Mouse (Mus musculus) hindbrain, postnatal 0 days (tissue): ENCODE data around the gene 4930451I11Rik. TPM values are rescaled to one million over a fixed set of nuclear protein-coding genes. Genes with fewer than 3 reads are reported as not detected.
A peak's percentile ranks its signal among the peaks of the same experiment; 100 is the strongest.

Experiments
- ATAC-seq: fragments of 200-750 bp; cut with Nextera tagmentation; 2 replicates; pipeline ENCODE4 v1.8.0; 2017; ENCODE audit warnings: mild to moderate bottlenecking, moderate TSS enrichment, moderate library complexity
- DNase-seq: peaks from one replicate; pipeline ENCODE4 v3.0.0-alpha.2; 2015; ENCODE audit warnings: low spot score
- H3K27ac ChIP-seq: fragments of 300-500 bp; sonication (generic); 2 replicates; pipeline ENCODE4 v1.5.1; 2014; ENCODE audit warnings: mild to moderate bottlenecking
- H3K27me3 ChIP-seq: fragments of 300-500 bp; sonication (generic); 2 replicates; pipeline ENCODE4 v1.6.1; 2014; ENCODE audit warnings: low read length, mixed read lengths; ENCODE audit not compliant: insufficient read depth
- H3K36me3 ChIP-seq: fragments of 300-500 bp; sonication (generic); 2 replicates; pipeline ENCODE4 v1.6.1; 2014; ENCODE audit warnings: low read length, mixed read lengths; ENCODE audit not compliant: insufficient read depth
- H3K4me1 ChIP-seq: fragments of 300-500 bp; sonication (generic); 2 replicates; pipeline ENCODE4 v1.6.1; 2014; ENCODE audit warnings: antibody characterized with exemption, low read length, mixed read lengths; ENCODE audit not compliant: insufficient read depth
- H3K4me2 ChIP-seq: fragments of 300-500 bp; sonication (generic); 2 replicates; pipeline ENCODE4 v1.6.1; 2014; ENCODE audit warnings: low read depth, mild to moderate bottlenecking, low read length, moderate library complexity, mixed read lengths
- H3K4me3 ChIP-seq: fragments of 300-500 bp; sonication (generic); 2 replicates; pipeline ENCODE4 v1.5.1; 2014; ENCODE audit warnings: low read length
- H3K9ac ChIP-seq: fragments of 300-500 bp; sonication (generic); replicated peaks from 2 replicates; pipeline ENCODE4 v1.6.1; 2014; ENCODE audit warnings: mild to moderate bottlenecking, low read length, moderate library complexity, mixed read lengths
- H3K9me3 ChIP-seq: fragments of 300-500 bp; sonication (generic); 2 replicates; pipeline ENCODE4 v1.6.1; 2016; ENCODE audit warnings: low read length, mixed read lengths
- CTCF ChIP-seq: IDR thresholded peaks from 2 replicates; pipeline ENCODE4 v1.5.1; 2016; ENCODE audit warnings: antibody characterized with exemption, control low read depth, low read depth
- WGBS: fragments of 180-500 bp; shearing (Covaris S2); extraction: QIAGEN DNeasy Blood & Tissue Kit; methylation state at CpG from one replicate; pipeline ENCODE4 v1.1.7; 2014; 5-methylcytosine and 5-hydroxymethylcytosine counted together
- polyA plus RNA-seq: library from polyadenylated mRNA; unstranded; fragments of >200 nt; fragmentation: Nextera tagmentation; extraction: Ambion mirVana; gene quantifications from 2 replicates; pipeline ENCODE4 v1.2.1, GENCODE M21; 2015
- total RNA-seq: library from RNA; depleted of rRNA; stranded (reverse); fragments of >200 nt; gene quantifications from 2 replicates; pipeline ENCODE4 v1.2.3, GENCODE M21; 2014

4930451I11Rik gene
- total and polyA plus RNA-seq, 2 experiments from 2014 or later: 0.54 TPM; not detected in 1

DNA sequence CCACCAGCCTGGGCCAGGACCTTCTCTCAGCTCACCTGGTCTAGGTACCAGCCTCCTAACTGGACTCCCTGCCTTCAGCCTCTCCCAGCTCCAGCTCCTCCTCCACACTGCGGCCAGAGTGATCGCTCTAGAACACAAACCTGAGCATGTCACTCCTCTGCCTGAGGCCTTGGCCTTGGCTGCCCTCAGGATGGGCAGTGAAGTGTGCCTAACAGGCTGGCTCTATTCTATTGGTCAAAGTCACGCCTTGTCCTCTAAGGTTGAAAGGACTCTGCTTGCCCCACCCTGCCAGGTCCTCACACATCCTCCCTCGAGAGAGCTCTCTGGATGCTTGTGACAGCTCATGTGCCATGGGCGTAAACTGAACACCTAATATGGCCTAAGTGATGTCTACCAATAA is 22.0 kb upstream of the 4930451I11Rik start:
- Histone ChIP-seq H3K4me3 (no peak overlapping the region), H3K4me1 (peaks cover 8% of the 10 kb centered on the region; the same call in 1 of the 2 replicates), H3K27me3 (no peaks in the 10 kb centered on the region), H3K36me3 (peaks cover 38% of the 10 kb centered on the region), H3K27ac (no peak overlapping the region), H3K9me3 (no peaks in the 10 kb centered on the region), H3K4me2 (no peak overlapping the region), H3K9ac (no peak overlapping the region)
- 81% methylated on average over 5 of the region's 5 CpGs for WGBS
- ATAC-seq (no peak), DNase-seq (no peak)
- TF ChIP-seq CTCF: no peak

DNA sequence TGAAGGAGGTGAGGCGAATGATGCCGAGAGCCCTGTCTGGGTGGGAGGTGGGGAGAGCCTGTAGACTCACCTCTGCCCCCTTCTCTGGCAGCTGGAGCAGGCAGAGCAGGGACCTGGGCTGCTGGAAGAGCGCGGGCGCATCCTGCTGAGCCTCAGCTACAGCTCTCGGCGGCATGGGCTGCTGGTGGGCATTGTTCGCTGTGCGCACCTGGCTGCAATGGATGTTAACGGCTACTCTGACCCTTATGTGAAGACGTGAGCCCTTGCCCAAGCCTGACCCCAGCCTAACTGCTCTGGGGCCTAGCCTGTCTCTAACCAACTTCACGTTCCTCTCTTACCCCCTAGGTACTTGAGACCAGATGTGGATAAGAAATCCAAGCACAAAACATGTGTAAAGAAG is 19.8 kb upstream of the 4930451I11Rik start:
- TF ChIP-seq CTCF: no peak
- peaks cover 13% of the 10 kb centered on the region; the same call in 1 of the 2 replicates for H3K4me1 ChIP-seq
- H3K9me3 ChIP-seq: no peaks in the 10 kb centered on the region
- no peak for DNase-seq
- no peak overlapping the region for H3K4me3 ChIP-seq
- ATAC-seq: no peak
- H3K4me2 ChIP-seq: no peak overlapping the region
- WGBS: 41% methylated on average over 12 of the region's 12 CpGs
- no peak overlapping the region for H3K9ac ChIP-seq
- no peaks in the 10 kb centered on the region for H3K27me3 ChIP-seq
- no peak overlapping the region for H3K27ac ChIP-seq
- H3K36me3 ChIP-seq: peaks cover 24% of the 10 kb centered on the region

DNA sequence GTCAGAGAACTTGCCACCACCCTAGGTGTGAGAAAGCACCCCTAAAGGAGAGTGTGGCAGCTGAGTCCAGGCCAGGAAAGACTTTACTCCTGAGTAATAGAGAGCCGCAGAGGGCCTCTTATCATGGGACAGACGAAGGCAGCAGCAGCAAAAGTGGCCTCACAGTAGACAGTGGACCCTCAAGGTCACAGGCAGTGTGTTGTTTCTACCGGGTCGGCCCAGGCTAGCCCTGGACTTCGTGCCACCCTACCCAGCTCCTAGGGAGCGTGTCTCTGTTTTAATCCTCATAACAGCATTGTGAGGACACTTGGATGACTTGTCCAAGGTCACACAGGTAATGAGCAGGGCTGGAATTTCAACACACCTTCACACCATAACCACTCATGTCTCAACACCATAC is 18.7 kb upstream of the 4930451I11Rik start:
- no peak for ATAC-seq
- Histone ChIP-seq H3K27ac (no peak overlapping the region), H3K27me3 (no peaks in the 10 kb centered on the region), H3K4me3 (no peak overlapping the region), H3K9ac (no peak overlapping the region), H3K4me2 (no peak overlapping the region), H3K4me1 (peaks cover 13% of the 10 kb centered on the region; the same call in 1 of the 2 replicates), H3K36me3 (peaks cover 24% of the 10 kb centered on the region), H3K9me3 (no peaks in the 10 kb centered on the region)
- TF ChIP-seq CTCF: no peak
- 89% methylated on average over 6 of the region's 6 CpGs for WGBS
- DNase-seq: no peak

DNA sequence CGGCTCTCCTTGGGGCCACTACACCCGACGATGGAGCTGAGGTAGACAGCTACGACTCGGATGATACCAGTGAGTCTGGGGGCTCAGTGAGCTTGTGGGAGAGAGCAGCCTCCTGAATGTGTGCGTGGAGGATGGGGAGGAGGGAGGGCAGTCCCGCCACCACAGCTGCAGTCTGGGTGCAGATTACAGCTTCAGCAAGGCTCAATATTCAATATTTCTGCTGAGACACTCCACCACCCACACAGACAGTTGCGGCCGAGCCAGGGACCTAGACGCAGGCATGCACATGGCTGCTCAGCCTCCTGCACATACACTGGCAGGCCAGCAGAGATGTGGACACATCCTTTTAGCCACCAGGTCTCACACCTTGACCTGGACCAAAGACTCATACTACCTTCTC is 17.4 kb upstream of the 4930451I11Rik start:
- no peak for DNase-seq
- no peak for TF ChIP-seq CTCF
- peak overlapping the region; percentile 61 for H3K9ac ChIP-seq
- 12% methylated on average over 10 of the region's 10 CpGs for WGBS
- ATAC-seq: peak; percentile 19; the same call in 1 of the 2 replicates
- peak overlapping the region; percentile 81 for H3K4me2 ChIP-seq
- no peaks in the 10 kb centered on the region for H3K27me3 ChIP-seq
- peaks cover 13% of the 10 kb centered on the region; the same call in 1 of the 2 replicates for H3K4me1 ChIP-seq
- H3K36me3 ChIP-seq: peaks cover 19% of the 10 kb centered on the region
- H3K9me3 ChIP-seq: no peaks in the 10 kb centered on the region
- peak overlapping the region; percentile 12 for H3K27ac ChIP-seq
- H3K4me3 ChIP-seq: peak overlapping the region; percentile 50

DNA sequence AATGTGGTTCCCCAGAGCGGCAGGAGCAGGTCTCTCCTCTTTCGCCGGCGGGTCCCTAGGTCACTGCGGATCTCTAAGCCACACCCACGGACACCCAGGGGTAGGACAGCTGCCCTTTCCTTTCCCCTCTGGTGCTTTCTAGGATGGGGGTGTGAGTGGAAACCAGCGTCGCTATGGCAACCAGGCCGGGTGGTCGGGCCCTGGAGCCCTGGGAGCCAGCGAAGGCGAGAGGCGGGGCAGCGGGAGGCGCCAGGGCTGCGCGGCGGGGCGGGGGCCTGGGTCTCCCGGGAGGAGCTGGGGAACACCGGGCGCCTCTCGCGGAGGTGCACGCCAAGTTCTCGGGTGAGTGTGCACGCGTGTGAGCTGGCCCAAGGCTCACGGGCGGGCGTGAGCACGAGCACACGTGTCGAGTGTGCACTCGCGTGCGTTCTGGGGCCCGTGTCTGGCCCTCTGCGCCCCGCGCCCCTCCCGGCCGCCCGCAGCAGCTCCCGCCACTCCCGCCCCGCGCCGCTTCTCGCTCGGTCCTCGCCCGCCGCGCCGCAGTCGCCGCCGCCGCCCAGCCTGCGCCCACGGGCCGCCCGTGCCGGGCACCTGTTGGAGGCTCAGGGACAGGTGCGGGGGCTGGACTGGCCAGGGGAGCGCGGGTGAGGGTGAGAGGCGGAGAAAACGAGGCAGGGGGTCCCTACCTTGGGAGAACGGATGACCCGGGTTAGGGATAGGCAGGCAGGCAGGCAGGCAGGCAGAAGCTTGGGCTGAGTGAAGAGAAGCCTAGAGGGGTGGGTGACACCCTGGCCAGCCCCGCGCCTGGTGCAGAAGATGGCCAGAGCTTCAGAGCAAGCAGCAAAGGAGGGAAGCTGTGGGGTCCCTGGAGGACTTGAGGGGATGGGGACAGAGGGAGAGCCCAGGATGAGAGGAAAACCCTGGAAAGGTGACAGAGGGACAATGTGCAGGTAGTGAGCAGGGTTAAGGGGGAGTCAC is 16.3 kb upstream of the 4930451I11Rik start:
- peak overlapping the region; percentile 61 for H3K9ac ChIP-seq
- H3K36me3 ChIP-seq: peaks cover 8% of the 10 kb centered on the region; the same call in 1 of the 2 replicates
- no peaks in the 10 kb centered on the region for H3K27me3 ChIP-seq
- no peak for TF ChIP-seq CTCF
- peak overlapping the region; percentile 81 for H3K4me2 ChIP-seq
- H3K4me1 ChIP-seq: peaks cover 13% of the 10 kb centered on the region; the same call in 1 of the 2 replicates
- peak; percentile 63 for ATAC-seq
- DNase-seq: peak; percentile 67
- H3K9me3 ChIP-seq: no peaks in the 10 kb centered on the region
- peak overlapping the region; percentile 69 for H3K27ac ChIP-seq
- H3K4me3 ChIP-seq: peak overlapping the region; percentile 50
- 1% methylated on average over 63 of the region's 74 CpGs for WGBS

DNA sequence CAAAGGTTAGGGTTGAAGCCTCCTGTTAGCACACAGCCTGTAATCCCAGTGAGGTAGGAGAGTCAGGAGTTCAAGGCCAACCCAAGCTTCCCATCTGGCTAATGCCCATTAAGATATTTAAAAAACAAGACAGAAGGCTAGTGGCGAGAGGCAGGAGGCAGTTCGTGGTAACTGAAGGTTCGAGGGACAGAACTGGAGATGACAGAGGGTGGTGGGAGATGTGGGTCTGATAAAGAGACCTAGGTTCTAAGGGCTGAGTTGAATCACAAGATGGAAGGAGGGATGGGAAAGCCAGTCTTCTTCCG is 15.6 kb upstream of the 4930451I11Rik start, which contains the start of gene Doc2a:
Gene Doc2a (plus strand): TSS at position 301 of the 305 bp plus-strand sequence.
- no peak for TF ChIP-seq CTCF
- H3K4me2 ChIP-seq: peak within 1 kb of the TSS; percentile 81
- peak within 1 kb of the TSS; percentile 61 for H3K9ac ChIP-seq
- peak within 1 kb of the TSS; percentile 69 for H3K27ac ChIP-seq
- H3K27me3 ChIP-seq: no peaks in the 10 kb centered on the region
- WGBS: 17% methylated on average over 4 of the region's 4 CpGs
- H3K4me1 ChIP-seq: peaks cover 13% of the 10 kb centered on the region; the same call in 1 of the 2 replicates
- no peak for ATAC-seq
- no peak for DNase-seq
- peaks cover 3% of the 10 kb centered on the region; the same call in 1 of the 2 replicates for H3K36me3 ChIP-seq
- no peaks in the 10 kb centered on the region for H3K9me3 ChIP-seq
- peak within 1 kb of the TSS; percentile 50 for H3K4me3 ChIP-seq

DNA sequence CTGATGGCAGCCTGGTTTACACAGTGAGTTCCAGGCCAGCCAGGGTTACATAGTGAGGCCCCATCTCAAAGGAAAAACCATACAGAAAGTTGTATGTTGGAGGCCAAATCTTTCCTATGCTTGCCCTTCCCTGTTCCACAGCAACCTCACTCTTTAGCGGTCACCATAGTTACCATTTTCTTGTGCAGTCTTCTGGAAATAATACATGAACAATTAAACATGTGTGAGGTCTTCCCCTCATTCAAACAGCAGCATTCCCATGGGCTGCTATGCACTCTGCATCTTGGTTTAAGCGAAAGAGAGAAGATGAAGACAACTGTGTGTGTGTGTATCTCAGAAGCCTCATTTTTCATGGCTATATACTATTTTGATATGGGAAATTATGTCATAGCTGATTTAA is 14.1 kb upstream of the 4930451I11Rik start:
- 36% methylated on average over 2 of the region's 2 CpGs for WGBS
- no peak for ATAC-seq
- Histone ChIP-seq H3K9ac (no peak overlapping the region), H3K4me3 (no peak overlapping the region), H3K36me3 (no peaks in the 10 kb centered on the region), H3K27me3 (no peaks in the 10 kb centered on the region), H3K9me3 (no peaks in the 10 kb centered on the region), H3K27ac (no peak overlapping the region), H3K4me2 (no peak overlapping the region), H3K4me1 (peaks cover 13% of the 10 kb centered on the region; the same call in 1 of the 2 replicates)
- no peak for DNase-seq
- no peak for TF ChIP-seq CTCF
